Mouse (Mus musculus) C2C12 (cell line): ENCODE measurements around the gene Ces1b. TPM values are rescaled to one million over a fixed set of nuclear protein-coding genes. Genes with fewer than 3 reads are reported as not detected.

Experiments
- H3K27me3 ChIP-seq: one replicate; pipeline ENCODE4 v1.6.1; 2011; ENCODE audit not compliant: control insufficient read depth, insufficient read depth, insufficient read length
- H3K36me3 ChIP-seq: one replicate; pipeline ENCODE4 v1.6.1; 2011; ENCODE audit not compliant: control insufficient read depth, insufficient read depth
- H3K4me3 ChIP-seq: one replicate; pipeline ENCODE4 v1.5.1; 2011; ENCODE audit warnings: mild to moderate bottlenecking, control low read depth; ENCODE audit not compliant: poor library complexity, insufficient read depth, severe bottlenecking
- H3K79me2 ChIP-seq: one replicate; pipeline ENCODE4 v1.6.1; 2011; ENCODE audit not compliant: control insufficient read depth, insufficient read depth
- H3K79me3 ChIP-seq: one replicate; pipeline ENCODE4 v1.6.1; 2011; ENCODE audit warnings: low read depth, control low read depth
- H3ac ChIP-seq: one replicate; pipeline ENCODE3; 2011; ENCODE audit warnings: low read depth; ENCODE audit not compliant: control insufficient read depth, insufficient read length
- CEBPB ChIP-seq: IDR thresholded peaks from one replicate; pipeline ENCODE4 v1.6.1; 2011; ENCODE audit warnings: low read depth, mild to moderate bottlenecking, control low read depth, moderate library complexity
- CTCF ChIP-seq: IDR thresholded peaks from one replicate; pipeline ENCODE4 v1.5.1; 2011; ENCODE audit not compliant: control insufficient read depth, insufficient read depth, insufficient read length
- FOSL1 ChIP-seq: IDR thresholded peaks from one replicate; pipeline ENCODE4 v1.8.0; 2011; ENCODE audit warnings: mild to moderate bottlenecking, low read length; ENCODE audit not compliant: poor library complexity, insufficient read depth, severe bottlenecking
- MAX ChIP-seq: IDR thresholded peaks from one replicate; pipeline ENCODE4 v1.6.1; 2011; ENCODE audit warnings: mild to moderate bottlenecking, control low read depth
- MYOD1 ChIP-seq: IDR thresholded peaks from one replicate; pipeline ENCODE4 v1.6.1; 2011; ENCODE audit warnings: low read depth; ENCODE audit not compliant: control insufficient read depth, insufficient read length
- MYOG ChIP-seq: IDR thresholded peaks from one replicate; pipeline ENCODE4 v1.6.1; 2011; ENCODE audit not compliant: control insufficient read depth, insufficient read length; ENCODE audit errors: extremely low read depth
- USF1 ChIP-seq: IDR thresholded peaks from one replicate; pipeline ENCODE4 v1.6.1; 2011; ENCODE audit warnings: low read depth, mild to moderate bottlenecking, control low read depth, moderate library complexity
- polyA plus RNA-seq: library from polyadenylated mRNA; unstranded; fragments of >200 nt; fragmentation: generic; extraction: Trizol; gene quantifications from one replicate; pipeline ENCODE4 v1.2.1, GENCODE M21; 2012; ENCODE audit warnings: missing spikeins

Gene Ces1b
- polyA plus RNA-seq, 1 experiment: not detected

GRCm38 (mm10) chr8:93088193-93088592, 8.4 kb upstream of the Ces1b start:
- TF ChIP-seq MYOG (no peak), FOSL1 (no peak), MAX (no peak), CEBPB (no peak), MYOD1 (no peak), CTCF (no peak), USF1 (no peak)
- H3K79me3 ChIP-seq: no peaks in the 10 kb centered on the region
- no peaks in the 10 kb centered on the region for H3K27me3 ChIP-seq
- H3ac ChIP-seq: no peak overlapping the region
- H3K4me3 ChIP-seq: no peak overlapping the region
- H3K79me2 ChIP-seq: no peaks in the 10 kb centered on the region
- H3K36me3 ChIP-seq: no peaks in the 10 kb centered on the region

- TF ChIP-seq FOSL1: no peak
- TF ChIP-seq CTCF: no peak
- no peak for TF ChIP-seq CEBPB
- TF ChIP-seq MAX: no peak
- no peak for TF ChIP-seq MYOD1
- no peak for TF ChIP-seq MYOG
- no peak for TF ChIP-seq USF1
- no peak overlapping the region for H3K4me3 ChIP-seq
- H3K36me3 ChIP-seq: no peaks in the 10 kb centered on the region
- no peak overlapping the region for H3ac ChIP-seq
- no peaks in the 10 kb centered on the region for H3K27me3 ChIP-seq
- no peaks in the 10 kb centered on the region for H3K79me3 ChIP-seq
- no peaks in the 10 kb centered on the region for H3K79me2 ChIP-seq
Measured at GRCm38 (mm10) chr8:93075251-93075650, 4.6 kb downstream of the Ces1b start.

GRCm38 (mm10) chr8:93063416-93064117, 16.2 kb downstream of the Ces1b start:
- Histone ChIP-seq H3ac (no peak overlapping the region), H3K79me2 (no peaks in the 10 kb centered on the region), H3K27me3 (no peaks in the 10 kb centered on the region), H3K79me3 (no peaks in the 10 kb centered on the region), H3K36me3 (no peaks in the 10 kb centered on the region), H3K4me3 (no peak overlapping the region)
- TF ChIP-seq CEBPB (no peak), MYOD1 (no peak), FOSL1 (no peak), CTCF (no peak)

- no peak for TF ChIP-seq CEBPB
- no peak for TF ChIP-seq MYOD1
- TF ChIP-seq FOSL1: no peak
Measured at GRCm38 (mm10) chr8:93059185-93059584, 20.6 kb downstream of the Ces1b start.

GRCm38 (mm10) chr8:93055238-93055637, 24.6 kb downstream of the Ces1b start:
- Histone ChIP-seq H3K79me3 (no peaks in the 10 kb centered on the region), H3K36me3 (no peaks in the 10 kb centered on the region), H3ac (no peak overlapping the region), H3K4me3 (no peak overlapping the region), H3K27me3 (no peaks in the 10 kb centered on the region), H3K79me2 (no peaks in the 10 kb centered on the region)
- TF ChIP-seq USF1 (no peak), MYOG (no peak)

More at GRCm38 (mm10) chr8:93059185-93059584, 20.6 kb downstream of the Ces1b start:
- Histone ChIP-seq H3K27me3 (no peaks in the 10 kb centered on the region), H3K36me3 (no peaks in the 10 kb centered on the region), H3K79me2 (no peaks in the 10 kb centered on the region), H3ac (no peak overlapping the region), H3K79me3 (no peaks in the 10 kb centered on the region), H3K4me3 (no peak overlapping the region)

- Histone ChIP-seq H3K79me3 (no peaks in the 10 kb centered on the region), H3K79me2 (no peaks in the 10 kb centered on the region), H3K36me3 (no peaks in the 10 kb centered on the region), H3ac (no peak overlapping the region), H3K4me3 (no peak overlapping the region), H3K27me3 (no peaks in the 10 kb centered on the region)
- TF ChIP-seq CEBPB (no peak), MYOG (no peak)
Measured at GRCm38 (mm10) chr8:93048510-93049416, 31.1 kb downstream of the Ces1b start.
